Mouse (Mus musculus) CH12.LX (cell line): Measurements from ENCODE around the gene Tex29.

ENCODE experiments used
- CHD1 ChIP-seq: IDR thresholded peaks from 2 replicates; pipeline ENCODE4 v1.6.1; 2012; ENCODE audit warnings: low read depth, low read length, improper control_type of control experiment, inconsistent platforms
- E2F4 ChIP-seq: IDR thresholded peaks from 2 replicates; pipeline ENCODE4 v1.6.1; 2011; ENCODE audit warnings: low read depth, low read length, improper control_type of control experiment; ENCODE audit not compliant: insufficient replicate concordance
- EP300 ChIP-seq: IDR thresholded peaks from 2 replicates; pipeline ENCODE4 v1.6.1; 2011; ENCODE audit warnings: low read length, improper control_type of control experiment
- ETS1 ChIP-seq: conservative IDR thresholded peaks from 2 replicates; pipeline ENCODE4 v1.6.1; 2012; ENCODE audit warnings: low read depth, mild to moderate bottlenecking, inconsistent platforms, low read length, improper control_type of control experiment, moderate library complexity
- MAFK ChIP-seq: IDR thresholded peaks from 2 replicates; pipeline ENCODE4 v1.6.1; 2011; ENCODE audit warnings: low read length, improper control_type of control experiment; ENCODE audit not compliant: insufficient replicate concordance
- MEF2A ChIP-seq: IDR thresholded peaks from 2 replicates; pipeline ENCODE4 v1.6.1; 2014; ENCODE audit warnings: low read depth, mild to moderate bottlenecking, inconsistent platforms, low read length, improper control_type of control experiment, borderline replicate concordance
- USF1 ChIP-seq: IDR thresholded peaks from 2 replicates; pipeline ENCODE4 v1.6.1; 2014; ENCODE audit warnings: low read depth, mild to moderate bottlenecking, inconsistent platforms, low read length, improper control_type of control experiment
- USF2 ChIP-seq: conservative IDR thresholded peaks from 2 replicates; pipeline ENCODE4 v1.6.1; 2011; ENCODE audit warnings: low read depth, low read length, improper control_type of control experiment

DNA sequence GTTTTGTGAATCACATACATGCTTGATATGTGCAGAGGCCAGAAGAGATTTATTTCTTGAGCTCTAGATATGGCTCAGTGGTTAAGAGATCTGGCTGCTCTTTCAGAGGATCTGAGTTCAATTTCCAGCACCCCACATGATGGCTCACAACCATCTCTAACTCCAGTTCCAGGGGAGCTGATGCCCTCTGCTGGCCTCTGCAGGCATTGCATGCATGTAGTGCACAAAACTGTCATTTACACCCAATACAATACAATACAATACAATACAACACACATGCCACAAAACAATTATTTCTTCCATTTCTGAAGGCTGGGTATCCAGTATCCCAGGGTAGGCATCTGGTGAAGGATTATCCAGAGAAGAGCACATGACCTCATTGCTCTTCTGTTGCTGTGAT lies 27.6 kb downstream of the Tex29 start:
- no peak for TF ChIP-seq USF1
- TF ChIP-seq MAFK = no peak
- no peak for TF ChIP-seq CHD1
- no peak for TF ChIP-seq EP300
- no peak for TF ChIP-seq MEF2A
- no peak for TF ChIP-seq E2F4
- no peak for TF ChIP-seq USF2
- TF ChIP-seq ETS1 = no peak
